Mouse (Mus musculus) urinary bladder, postnatal 36 days (tissue): ENCODE measurements around the gene Auts2.

Experiments used
- DNase-seq, 2 experiments: peaks; one replicate each; pipeline ENCODE4 v3.0.0; 2022; ENCODE audit warnings: low spot score in 2 of 2, mixed read lengths in 1 of 2

The Auts2 gene

DNA sequence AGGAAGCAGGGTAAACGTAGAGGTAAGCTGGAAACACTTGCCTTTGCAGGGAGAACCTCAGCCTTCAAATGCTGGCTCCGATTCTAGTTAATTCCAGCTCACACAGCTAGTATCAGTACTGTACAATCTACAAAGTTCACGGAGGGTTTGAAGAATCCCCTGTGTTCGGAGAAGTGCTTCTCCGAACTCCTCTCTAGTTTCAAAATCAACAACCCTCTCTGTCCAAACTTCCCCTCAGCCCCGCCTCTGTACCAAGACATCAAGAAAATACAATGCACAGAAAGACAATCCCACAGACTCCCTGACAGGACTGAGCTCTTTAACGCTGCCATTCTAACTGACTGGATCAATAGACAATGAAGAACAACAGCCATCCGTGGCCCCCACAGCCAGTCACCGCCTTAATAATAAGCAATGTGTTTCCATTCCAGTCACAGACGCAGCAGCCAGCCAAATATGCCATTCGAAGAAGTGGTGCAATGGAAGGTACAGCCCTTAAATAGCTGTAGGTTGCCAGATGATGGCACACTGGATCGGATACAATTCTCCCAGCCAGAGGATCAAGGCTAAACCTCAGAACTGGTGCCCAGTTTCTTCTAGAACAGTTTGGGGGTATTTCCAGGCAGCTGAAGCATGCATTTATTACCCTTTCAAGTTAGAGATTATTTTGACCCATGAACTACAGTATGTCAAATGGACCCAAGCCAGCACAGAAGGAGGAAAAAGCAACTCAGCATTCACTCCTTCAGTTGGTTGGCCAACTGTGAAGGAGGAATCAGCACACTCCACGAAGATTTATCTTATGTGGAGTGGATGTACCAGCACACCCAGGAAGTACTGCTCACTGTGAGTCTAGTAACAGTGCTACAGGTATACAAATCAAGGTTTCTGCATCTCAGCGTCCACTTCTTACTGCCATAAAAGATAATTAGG, 151.0 kb downstream of the Auts2 start:
- DNase-seq, result no peak

DNA sequence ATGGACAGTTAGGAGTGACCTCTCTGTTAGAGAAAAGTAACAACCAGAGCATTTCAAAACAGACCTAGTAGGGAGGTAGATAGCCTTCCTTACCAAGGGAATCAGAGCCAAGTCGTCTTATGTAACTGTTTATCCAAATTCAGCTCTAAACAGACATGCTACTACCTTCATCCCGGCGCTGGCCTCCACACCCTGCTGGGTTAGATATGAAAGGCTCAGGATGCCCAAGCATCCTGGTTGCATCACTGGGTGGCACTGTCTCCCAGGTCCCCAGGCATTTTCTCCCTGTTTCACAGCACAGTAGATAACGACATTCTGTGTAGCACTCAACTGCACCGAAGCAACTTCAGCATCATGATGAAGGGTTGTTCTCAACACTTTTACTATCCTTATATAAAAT, 154.4 kb downstream of the Auts2 start:
- DNase-seq, result no peak

DNA sequence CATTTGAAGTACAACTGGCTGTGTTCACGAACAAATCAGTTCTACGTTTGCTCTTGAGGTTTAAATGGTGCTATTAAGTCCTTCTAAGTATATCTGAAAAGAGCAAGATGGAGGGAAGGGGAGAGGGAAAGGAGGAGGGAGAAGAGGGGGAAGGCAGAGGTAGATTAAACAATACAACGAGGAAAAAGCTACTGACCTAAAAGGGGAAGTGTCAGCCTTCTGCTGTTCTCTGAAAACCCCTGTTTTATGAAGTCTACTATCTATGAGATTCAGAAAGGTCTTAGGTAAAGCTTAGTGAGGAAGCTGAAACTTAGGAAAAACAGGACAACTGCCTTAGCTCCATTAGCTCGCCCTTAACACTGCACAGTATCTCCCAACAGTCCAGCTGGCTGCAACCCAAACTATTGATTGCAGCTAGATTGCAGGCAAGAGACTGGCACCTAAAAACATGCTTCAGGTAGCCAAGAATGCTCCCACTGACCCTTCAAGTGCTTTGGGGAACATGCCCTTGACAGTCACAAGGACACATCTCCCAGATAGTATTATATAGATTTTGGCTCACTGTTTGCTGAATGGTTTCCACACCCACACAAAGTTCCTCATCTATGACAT, 157.8 kb downstream of the Auts2 start:
- no peak for DNase-seq

DNA sequence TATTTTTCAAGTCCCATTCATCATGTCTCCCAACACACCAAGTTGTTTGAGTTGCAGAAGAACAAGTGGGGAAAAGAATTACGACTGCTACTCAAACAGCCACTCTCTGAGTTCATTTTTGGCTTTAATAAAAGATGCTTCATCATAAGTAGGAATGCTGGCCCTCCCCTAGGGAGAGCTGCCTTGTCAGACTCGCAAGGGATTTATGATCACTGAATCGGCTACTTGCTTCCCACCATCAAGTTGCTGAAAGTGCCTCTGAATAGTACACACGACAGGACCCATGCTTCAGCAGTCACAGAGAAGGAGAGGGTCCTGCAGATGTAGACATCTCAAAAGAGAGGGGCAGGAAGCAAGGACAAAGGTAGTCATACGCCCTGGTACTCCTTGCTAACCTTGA, 162.9 kb downstream of the Auts2 start:
- no peak for DNase-seq

DNA sequence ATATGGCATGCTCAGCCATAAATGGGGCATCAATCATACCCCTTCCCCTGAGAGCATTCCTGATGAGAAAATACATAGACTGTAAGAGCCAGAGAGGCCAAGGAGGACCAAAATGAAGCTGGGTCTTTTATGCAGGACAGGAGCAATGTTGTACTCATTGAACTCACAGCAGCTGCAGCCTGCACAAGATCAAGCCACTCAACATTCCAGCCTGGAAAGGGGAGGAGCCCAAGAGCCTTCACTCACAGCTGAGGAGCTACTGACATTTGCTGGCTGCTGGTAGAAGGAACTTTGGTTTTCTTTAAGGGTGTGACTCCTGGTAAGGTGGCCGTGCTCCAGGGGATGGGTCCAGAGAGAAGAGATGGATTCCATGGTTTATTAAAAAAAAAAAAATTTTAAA, 164.2 kb downstream of the Auts2 start:
- DNase-seq, result no peak

DNA sequence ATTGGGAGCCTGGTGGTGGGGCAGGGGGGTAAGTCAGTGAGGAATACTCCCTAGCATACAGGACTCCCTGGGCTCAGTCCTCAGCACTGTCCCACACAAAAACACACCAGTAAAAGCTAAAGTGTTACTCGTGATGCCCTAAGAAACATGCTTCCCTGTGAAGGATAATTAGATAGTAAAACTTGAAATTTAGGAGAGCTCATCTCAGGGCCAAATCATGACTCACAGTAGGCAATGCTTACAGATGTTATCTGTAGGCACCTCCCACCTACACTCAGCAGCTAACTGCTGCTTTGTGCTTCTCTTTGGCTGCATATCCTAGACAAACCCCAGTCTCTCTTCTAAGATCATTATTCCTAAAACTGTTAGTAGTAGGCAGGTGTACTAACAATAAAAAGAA, 168.0 kb downstream of the Auts2 start:
- DNase-seq, result no peak

DNA sequence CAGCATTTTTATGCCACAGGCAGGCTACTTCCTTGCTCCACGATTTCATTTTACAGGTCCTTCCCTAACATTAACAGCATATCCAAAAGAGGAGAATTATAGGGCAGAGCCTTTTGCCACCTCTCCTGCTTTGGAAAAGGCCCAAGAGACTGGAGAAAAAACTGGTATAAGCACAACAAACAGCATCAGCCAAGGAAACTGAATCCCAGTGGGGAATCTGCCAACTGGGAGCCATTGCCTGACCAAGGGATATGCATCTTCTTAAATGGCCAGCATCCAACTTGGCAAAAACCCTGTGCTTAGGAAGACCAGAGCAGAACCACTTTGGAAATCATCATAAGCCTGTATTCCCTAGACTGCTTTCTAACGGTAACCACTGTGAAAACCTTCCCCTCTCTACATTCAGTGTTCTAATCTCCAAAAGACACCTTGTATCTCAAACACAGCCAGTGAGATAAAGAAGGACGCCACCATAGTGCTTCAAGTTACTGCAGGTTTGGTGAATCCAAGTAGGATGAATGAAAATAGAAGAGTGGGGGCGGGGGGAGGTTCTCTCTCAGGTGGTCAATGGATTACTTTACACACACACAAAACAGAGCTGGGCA, 169.6 kb downstream of the Auts2 start:
- DNase-seq, result peak in 1 of 2 experiments; percentile 47

DNA sequence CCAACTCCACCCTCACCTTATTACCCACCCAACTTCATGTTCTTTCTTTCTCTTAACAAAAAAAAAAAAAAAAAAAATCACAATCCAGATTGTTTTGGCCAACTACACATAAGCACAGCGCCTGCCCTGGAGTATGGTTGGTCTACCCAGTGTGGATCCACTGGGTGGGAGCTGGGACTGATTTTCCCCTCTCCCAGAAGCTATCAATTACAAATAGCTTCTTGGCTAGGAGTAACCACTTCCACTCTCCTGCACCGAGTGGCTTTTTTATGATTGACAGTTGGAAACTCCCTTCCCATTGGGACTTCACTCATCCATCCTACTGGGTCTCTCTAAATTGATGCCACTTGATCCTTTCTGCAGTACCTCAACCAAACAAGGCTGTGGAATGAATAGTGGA, 170.5 kb downstream of the Auts2 start:
- no peak for DNase-seq

DNA sequence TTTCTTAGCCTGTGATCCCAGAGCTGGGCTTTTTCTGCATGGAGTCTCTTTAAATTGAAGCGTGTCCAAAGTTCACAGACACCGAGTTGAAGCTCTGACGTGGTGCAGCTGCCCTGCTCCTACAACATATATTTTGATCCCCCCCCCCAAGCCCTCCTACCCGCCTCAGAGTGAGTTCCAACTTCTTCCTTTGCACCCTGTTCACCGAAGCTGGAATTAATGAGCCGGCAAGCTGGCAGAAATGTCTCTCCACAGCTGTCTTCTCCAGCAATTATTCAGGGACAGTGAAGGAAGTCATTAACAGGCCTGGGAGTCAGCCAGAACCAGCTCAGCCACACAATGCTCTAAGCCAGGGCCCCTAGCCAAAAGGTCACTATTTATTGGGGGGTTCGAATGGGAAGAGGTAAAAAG, 174.5 kb downstream of the Auts2 start:
- no peak for DNase-seq

DNA sequence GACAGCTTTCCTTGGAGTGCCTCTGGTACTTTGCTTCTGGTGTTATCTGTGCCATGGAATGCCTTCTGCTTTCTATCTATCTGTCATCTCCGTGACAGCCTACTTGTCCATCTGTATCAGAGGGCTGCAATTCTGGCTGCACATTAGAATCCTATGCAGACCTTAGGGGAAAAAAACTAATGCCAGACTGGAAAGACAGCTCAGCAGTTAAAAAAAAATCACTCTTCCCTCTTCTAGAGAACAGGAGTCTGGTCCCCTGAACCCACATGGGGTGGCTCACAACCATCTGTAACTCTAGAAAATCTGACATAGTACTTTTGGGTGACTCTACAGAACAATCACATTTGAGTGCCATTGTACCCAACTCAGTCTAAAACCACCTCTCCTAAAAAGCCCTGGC, 181.9 kb downstream of the Auts2 start:
- no peak for DNase-seq

DNA sequence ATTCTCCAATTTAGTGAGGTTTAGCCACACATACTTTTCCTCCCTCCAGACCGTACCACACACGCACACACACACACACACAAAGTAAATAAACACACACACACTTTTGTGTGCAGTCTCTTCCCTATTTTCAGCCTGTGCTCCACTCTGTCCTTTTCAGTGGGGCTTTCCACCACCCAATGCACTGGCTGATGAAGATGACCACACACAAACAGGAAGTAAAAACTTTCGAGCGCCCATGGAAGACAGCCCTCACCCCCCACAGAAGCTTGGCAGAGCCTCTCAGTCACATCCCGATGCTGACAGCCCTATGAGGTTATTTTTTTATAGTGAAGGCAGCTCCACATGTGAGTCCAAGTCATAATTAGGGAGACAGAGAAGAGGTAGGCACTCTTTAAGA, 185.4 kb downstream of the Auts2 start:
- DNase-seq, result no peak

DNA sequence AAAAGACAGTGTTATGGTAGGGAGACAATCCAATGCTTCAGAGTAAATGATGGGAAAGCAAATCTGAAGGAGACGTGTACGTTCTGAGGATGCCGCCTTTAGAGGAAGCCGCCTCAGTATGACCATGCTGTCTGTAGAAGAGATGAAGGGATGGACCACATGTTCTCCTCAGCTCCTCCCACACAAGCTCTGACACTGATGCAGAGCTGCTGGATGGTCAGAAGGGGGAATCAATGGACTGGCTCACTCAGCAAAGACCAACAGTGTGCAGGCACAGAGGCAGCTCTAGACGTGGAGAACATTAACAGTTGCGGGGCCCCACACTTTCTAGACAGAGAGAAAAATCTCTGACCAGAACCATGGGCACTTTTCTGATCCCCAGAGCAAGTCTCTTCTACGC, 187.2 kb downstream of the Auts2 start:
- DNase-seq, result no peak

DNA sequence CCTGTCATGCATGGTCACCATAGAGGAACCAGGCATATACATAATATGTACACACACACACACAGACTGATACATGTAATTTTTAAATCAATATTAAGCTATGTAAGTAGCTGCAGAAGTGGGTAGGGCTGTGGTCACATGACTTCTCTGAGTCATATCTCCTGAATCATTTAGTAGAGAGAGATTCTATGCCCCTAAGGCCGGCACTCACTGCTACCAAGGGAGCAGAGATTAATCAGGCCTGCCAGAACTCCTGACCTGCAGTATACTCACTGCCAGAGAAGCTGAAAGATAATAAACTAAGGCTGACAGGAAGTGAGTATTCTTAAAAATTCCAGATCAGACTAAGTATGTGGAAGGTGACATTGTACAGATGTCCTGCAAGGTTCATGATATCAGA, 190.7 kb downstream of the Auts2 start:
- DNase-seq, result no peak

DNA sequence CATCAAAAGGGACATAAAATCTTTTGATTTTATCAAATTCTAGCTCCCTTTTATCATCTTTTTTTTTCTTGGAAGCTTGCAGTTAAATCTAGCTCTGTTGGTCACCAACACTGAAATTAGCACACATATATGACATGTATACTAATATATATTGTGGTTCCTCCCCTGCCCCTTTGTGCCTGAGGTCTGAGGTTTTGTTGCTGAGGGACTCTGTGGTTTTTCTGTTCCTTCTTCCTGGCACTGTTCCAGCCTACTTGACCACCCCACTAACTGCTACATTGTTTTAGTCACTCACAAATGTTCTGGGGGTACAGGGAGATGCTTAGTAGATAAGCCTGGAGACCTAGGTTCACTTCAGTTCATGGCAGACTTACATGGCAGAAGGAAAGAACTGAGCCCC, 192.0 kb downstream of the Auts2 start:
- DNase-seq, result no peak

DNA sequence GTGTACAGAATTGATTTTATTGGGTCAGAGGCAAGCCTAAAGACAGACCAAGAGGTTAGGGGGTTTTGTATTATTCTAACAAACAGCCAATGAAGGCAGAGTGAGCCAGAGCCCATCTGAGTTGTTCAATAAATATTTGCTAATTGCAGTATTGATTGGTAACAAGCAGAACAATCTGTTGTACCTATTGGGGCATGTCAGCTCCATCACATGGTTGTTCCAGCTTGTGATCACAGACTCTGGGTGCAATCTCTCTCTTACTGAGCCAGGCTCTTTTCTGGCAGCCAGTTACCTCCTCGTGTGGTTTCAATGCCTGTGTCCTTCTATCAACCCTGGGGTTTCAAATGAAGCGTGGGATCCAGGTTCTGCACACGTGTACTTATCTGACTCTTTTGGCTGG, 201.8 kb downstream of the Auts2 start:
- no peak for DNase-seq

DNA sequence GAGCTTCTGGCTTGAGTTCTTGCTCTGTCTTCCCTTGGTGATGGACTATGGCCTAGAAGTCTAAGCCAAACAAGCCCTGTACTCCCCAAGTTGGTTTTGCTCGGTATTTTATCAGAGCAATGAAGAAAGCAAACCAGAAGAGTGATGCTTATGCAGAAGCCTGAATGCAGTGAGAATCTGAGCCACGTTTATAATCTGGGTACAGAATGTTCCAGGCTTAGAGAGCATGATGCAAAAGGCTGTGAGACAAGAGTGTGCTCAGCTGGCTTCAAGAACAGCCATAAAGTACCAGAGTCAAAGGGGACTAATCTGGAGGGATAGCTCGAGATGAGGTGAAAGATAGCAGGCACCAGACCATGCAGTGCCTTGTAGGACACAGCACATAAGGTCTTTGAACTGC, 205.5 kb downstream of the Auts2 start:
- no peak for DNase-seq

DNA sequence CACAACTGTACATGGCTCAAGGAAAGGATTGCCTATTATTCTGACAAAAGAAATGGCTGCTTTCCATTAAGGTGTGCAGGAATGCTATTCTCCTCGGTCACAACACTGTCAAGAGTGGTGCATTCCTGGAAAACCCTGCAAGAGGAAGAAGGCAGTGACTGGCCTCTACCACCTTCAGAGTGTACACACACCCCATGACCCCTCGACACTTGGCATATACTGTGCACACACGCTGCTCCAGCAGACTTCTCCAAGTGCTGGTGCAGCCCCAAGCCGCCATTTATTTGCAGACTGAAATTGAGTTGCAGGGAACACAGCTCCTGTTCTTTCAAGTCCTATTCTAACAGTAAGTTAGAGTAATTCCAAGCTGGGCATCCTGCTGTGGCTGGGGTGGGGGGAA, 207.4 kb downstream of the Auts2 start:
- no peak for DNase-seq

DNA sequence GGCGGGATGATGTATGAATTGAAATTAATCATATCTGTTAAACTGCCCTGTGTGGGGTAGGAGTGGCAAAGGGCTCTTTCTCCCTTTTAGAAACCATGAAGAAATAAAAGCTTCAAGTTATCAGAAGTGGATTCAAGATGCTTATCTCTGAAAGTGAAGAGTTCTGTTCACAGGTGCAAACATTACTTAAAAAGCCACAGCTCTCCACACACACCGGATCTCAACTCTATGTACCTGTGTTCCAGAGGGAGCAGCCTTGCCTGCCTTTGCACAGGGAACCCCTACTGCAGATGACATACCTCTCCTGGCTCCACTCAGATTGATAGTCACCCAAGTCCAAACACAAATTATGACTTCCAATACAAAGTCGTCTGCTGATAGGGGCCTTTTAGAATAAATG, 208.3 kb downstream of the Auts2 start:
- no peak for DNase-seq

DNA sequence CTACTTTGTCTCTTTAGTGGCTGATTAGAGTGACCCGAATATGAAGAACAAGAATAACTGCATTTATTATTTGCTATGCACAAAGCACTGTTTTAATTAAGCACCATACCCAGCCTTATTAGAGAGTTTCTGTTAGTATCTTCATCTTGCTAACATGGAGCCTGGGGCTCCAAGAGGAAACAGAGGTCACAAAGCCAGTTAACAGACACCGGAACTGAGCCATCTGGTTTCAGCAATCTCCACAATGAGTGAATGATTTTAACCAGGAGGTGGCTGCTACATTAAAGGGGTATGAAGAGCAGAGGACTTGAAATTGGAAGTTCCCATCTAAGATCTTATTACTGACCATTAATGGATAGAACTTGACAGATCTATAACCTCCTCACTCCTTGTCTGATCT, 209.4 kb downstream of the Auts2 start:
- DNase-seq, result no peak

DNA sequence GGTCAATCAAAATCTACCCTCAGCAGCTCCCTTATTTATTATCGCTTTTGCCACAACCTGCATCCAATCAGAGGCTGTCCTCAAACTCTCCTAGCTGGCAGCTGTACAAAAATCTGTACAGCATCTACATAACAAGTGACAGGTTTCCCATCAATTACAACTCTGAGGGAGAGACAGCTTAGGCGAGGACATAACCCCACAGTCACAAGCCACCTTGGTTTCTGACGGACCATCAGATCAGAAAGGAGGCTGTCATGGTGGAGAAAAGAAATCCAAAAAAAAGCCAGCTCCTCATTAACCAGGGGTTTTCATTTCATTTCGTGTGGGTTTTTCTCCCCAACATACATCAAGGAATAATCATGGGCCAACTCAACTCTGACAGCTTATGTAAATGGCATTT, 210.6 kb downstream of the Auts2 start:
- no peak for DNase-seq

DNA sequence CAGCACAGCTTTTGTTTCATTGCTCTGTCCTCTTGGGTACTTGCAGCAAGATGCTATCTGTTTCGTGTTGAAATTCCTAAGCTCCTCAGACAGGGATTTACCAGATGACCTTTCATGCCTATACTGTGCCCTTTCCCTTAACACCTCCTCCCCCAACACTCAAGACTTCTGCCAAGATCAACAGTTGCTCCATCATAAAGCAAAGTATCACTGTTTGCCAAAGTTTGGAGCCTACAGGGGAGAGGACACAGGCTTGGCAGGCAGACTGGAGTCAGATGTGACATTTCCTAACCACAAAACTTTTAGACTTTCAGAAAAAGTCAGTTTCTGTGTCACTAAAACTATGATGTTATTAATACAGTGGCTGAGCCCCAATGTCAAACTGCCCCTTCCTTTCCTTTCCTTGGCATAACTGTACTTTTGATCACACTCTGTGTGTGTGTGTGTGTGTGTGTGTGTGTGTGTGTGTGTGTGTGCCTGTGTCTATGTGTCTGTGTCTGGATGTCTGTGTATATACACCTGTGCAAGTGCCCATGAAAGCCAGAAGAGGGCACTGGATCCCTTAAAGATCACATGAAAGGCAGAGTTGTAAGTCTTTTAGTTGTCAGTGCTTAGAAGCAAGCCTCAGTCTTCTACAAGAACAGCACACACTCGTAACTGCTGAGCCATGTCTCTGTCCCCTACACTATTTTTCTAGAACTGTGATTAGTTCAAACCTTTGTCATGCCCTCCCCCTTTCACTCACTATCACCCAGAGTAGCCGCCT, 213.8 kb downstream of the Auts2 start:
- DNase-seq, result peak in 1 of 2 experiments; percentile 31

DNA sequence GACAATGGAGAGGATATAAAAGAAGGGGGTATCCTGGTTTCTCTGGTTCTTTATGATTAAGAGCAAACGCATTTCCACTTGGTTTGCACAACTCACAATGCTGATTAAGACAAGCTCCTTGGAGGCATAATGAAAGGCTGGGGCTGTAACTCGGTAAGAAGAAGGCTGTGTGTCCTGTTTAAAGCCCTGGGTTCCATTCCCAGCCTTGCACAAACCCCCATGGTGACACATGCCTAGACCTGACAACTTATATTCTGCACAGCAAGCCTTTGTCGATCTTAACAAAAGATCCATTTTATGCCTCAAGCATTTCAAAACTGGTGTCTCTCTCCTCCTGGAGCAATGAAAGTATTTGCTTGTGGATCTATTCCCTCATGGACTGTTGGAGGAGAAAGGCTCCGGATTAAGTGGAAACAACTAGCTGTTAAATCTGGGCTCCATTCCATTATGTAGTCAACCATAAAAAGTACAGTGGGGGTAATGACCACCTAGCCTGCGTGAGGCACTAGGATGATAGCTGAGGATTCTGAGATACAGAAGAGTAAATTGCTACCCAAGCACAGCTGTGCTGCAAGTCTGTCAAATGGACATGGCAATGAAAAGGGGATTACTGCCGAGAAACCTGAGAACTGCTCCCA, 218.8 kb downstream of the Auts2 start:
- DNase-seq, result no peak
